Mouse (Mus musculus) adrenal gland, adult 8-10 months (tissue): ENCODE measurements around the gene Catsper4. TPM values are rescaled to one million over a fixed set of nuclear protein-coding genes. Genes with fewer than 3 reads are reported as not detected.
A peak's percentile ranks its signal among the peaks of the same experiment; 100 is the strongest.

Experiments
- DNase-seq: peaks from one replicate; pipeline ENCODE4 v3.0.0; 2022
- total RNA-seq, 4 experiments: library from RNA; stranded (reverse); gene quantifications; 2 replicates each; pipeline ENCODE4 v1.2.4; 2022

Gene Catsper4
- total RNA-seq, 4 experiments from 2014 or later = not detected

DNA sequence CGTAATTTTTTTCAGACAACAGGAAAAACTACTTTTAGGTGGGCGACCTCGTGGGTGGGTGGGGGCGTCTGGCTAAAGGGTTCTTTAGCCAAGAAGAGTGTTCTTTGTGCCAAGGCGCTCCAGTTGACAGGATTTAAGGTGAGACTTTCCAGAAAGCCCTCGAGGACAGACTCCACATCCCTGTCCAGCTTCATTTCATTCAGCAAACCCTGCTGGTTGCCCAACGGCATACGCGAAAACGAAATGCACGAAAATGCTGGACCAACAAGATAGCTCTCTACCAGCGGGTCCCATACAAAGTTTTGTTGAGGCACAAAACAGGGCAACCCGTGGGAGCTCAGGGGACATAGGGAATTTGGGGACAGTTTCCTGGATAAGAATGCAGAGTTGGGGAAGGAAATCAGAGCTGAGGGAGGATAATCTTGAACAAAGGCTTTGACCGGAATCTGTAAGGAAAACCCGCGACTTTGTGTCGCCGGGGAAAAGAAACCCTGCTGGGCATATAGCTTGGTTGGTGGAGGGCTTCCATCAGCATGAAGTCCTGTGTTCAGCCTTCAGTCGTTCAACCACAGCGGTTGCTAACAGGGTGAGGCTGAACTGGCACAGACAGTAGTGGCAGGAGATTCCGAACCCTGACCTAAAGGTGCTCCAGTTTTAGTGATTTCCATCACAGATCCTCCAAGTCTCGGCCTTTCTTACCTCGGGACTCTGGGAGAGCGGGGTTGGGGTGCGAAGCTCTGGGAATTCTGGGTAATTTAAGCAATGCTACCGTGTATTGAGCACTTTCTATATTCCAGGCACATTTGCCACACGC is 23.1 kb upstream of the Catsper4 start:
- no peak for DNase-seq

DNA sequence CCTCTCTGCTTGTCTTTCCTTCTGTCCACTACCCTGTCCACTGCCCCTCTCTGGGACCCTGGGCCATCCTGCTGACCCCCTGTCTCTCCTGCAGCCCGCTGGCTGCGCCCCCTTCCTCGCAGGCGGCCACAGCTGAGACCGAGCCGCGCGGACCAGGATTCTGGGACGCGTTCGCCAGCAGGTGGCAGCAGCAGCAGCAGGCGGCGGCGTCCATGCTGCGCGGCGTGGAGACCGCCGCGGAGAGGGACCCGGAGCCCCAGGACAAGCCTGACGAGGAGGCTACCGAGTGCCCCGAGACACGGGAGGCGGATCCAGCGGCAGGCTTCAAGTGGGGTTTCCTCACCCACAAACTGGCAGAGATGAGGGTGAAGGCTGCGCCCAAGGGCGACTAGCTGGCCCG is 22.5 kb upstream of the Catsper4 start:
- no peak for DNase-seq

DNA sequence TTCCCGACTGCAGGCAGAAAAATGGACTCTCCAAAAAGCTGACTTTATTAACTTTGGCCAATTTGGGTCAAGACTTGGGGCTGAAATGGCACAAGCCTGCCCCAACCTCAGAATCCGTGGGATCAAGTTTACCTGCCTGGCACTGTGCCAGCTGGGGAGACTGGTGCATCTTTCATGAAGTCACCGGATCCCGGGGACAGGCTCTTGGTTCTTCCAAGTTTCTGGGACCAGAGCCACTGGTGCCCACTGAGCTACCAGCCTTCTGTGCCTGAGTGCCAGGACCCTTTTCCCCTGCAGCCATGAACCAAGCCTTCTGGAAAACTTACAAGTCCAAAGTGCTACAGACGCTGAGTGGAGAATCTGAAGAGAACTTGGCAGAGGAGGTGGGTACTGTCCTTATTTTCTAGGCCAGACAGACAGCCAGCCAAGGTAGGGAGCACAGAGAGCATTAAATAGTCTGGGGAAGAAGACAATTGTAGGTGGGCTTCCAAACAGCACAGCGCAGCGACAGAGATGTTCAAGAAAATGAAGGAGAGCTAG is 19.6 kb upstream of the Catsper4 start, which contains the start of gene Gm30191:
Gene Gm30191 (plus strand): TSS at position 217 of the 540 bp plus-strand sequence.
- no peak for DNase-seq

DNA sequence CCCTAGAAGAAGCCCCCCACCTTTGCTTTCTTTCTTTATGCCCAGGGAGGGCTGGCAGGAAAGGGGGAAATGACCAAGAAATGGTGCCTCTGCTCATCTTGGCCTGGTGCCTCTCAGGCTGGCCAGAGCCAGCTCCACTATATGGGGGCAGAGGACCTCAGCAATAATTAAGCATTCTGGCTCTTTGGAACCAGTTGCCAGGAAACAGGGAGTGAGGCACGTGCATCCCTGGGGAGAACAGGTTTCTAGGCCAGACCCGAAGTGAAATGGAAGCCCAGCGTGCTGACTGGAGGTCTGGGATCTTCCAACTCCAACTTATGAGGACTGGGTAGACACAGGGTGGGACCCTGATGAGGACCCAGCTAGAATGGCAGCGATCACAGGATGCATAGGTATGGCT is 19.1 kb upstream of the Catsper4 start:
- DNase-seq = no peak

DNA sequence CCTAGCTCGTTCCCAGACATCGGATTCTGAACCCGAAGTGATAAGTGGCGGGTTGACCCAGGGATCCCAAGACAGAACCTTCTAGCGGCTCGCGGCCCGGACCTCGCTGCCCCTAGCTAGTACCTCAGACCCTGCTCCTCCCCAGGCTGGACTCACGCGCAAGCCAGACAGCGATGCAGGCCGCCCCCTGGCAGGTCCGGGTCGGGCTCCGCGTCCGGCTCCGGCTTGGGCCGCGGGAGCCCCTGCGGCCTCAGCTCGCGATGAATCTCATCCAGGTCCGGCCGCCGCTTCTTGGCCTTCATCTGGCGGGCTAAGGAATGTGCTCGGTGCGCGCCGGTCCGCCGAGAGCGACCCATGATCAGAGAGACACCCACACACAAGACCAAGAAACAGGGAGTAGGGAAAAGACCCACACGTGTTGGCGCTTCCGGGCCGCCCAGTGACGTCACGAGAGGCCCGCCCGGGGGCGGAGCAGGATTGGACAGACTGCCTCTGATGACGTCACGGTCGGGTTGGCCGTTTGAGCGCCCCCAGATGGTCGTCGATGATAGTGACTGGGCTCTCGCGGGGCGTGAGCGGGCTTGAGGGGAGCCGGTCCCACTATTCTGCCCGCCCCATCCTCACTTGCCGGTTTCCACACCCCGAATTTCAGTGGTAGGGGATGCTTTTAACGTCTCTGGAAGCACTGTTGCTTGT is 18.1 kb upstream of the Catsper4 start, which contains the start of gene Zfp593:
Gene Zfp593 (minus strand): TSS at position 445 of the 696 bp plus-strand sequence.
- DNase-seq = peak; percentile 91

DNA sequence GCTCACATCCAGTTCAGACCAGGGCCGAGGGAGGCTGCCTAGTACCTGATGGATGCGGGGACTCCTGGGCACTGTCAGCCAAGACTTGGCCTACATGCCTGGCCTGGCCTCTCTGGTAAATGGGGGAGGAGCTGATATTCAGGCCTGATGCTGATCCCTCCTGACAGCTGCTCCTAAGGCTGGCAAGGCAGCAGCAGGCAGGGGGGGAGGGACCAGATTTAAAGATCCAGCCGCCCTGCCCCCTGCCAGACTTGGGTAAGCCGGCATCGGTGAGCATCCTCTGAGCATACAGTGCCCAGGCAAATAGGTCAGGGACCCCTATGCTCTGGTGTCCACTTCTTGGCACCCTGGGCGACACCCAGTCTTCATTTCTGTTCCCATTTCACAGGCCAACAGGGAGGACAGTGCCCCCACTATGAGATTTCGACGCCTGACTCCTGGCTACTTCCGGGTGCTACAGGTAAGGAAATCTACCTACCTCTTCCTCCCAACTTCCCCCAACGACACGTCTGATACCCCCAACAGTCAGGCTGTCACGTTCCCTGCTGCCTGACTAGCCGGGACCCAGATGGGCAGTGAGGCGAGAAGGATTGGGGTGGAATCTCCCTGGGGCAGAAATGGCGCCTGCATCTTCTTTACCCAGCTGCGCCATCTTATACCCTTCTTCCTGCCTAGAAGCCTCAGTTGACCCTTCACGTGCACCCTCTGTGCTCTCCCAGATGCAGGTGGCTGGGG is 16.5 kb upstream of the Catsper4 start, which contains the start of gene E130218I03Rik:
Gene E130218I03Rik (plus strand): TSS at position 147 of the 735 bp plus-strand sequence.
- no peak for DNase-seq

DNA sequence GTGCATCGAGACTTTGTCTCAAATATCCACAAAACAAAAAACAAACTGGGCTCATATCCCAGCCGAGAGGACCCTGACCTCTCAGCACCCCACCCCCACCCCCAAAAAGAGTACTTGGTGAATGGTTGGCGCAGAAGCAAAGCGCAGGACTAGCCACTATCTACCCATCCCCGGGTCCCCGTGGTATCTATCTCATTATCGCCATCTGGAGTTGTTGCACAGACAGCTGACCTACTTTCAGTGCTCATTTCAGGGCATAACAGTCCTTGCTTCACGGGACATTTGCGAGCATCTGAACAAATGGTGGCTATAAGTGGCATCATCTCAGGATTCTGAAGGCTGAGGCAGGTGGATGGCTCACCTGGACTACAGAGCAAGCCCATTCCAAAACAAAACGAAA is 11.5 kb upstream of the Catsper4 start:
- no peak for DNase-seq

DNA sequence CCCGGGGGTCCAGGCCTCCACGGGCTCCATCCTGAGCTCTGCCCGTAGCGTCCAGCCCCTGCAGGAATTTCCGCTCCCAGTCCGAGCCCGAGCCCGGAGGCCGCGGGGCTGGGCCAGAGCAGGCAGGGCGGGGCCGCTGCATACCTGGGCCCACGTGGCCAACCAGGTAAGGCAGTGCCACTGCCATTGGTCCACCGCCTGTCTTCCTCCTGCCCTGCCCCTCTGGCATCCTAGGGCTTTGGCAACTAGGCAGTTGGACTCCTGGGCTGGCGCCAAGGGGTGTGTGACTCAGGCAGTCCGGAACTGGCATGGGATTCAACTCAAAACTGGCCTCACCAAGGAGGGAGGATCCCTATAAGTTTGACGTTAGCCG is 11.1 kb upstream of the Catsper4 start, which contains the start of gene Cnksr1:
Gene Cnksr1 (minus strand): TSS at position 121 of the 373 bp plus-strand sequence.
- DNase-seq = peak; percentile 75

DNA sequence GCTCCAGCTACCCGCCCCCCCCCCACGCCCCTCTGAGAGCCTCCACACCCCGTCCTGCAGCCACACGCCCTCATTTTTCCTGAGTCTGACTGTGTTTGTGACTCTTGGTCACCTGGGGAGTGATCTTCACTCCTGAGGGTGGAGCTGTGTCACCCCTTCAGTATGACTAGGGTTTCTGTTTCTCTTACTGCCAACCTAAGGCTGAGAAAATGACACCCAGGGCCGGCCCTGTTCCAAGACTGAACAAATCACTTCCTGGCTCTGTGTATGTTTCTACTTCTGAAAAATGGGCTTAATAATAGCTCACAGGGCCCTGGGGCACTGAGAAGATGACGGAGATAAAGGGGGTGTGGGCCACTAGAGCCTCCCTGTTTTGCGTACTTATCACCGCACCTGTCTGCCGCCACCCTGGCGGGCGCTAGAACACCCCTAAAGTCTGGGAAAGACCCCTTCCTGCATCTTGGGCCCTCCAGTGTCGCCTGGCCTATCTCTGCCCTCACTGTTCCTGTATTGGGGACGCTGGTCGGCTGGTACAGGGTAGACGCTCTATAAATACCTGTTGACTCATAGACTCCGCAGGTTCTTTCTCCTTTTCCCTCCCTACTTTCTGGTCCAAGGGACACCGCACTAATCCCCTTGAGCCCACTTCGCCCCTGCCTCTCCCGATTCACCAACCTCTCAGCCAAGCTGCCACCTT is 10.5 kb upstream of the Catsper4 start:
- DNase-seq = no peak

DNA sequence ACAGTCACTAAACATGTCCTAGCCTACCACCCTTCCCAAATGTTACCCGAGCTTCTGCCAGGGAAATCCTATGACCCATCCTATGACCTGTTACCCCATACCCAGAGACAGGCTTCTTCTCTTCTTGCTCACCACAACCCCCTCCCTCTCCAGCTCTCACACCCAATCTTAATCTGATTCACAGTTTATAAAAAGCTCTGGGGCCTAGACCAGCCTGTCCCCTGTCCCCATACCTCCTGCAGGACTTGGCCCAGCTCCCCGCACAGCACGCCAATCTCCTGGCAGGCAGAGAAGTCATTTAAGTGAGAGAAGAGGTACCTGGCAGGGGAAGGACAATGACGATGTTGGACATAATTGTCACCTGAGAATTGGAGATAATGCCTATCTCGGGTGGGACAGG is 7.7 kb upstream of the Catsper4 start:
- DNase-seq = no peak

DNA sequence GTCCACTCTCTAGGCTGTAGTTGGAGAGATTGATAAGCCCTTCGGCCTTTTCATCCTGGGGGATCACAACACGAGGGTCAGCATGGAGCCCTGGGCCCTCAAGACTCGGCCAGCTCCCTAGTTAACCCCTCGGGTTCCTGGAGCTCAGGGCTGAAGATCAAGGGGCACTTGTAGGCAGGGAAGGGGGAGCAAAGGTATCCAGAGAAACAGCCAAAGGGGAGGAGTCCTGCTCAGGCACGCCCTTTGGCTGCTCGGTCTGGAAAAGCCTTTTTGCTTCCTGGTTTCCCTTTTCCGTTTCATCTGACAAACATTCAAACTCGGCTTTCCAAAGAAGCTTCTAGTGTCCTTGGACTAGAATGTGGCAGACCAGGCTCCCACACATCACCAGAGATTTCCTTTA is 3.2 kb upstream of the Catsper4 start:
- no peak for DNase-seq

DNA sequence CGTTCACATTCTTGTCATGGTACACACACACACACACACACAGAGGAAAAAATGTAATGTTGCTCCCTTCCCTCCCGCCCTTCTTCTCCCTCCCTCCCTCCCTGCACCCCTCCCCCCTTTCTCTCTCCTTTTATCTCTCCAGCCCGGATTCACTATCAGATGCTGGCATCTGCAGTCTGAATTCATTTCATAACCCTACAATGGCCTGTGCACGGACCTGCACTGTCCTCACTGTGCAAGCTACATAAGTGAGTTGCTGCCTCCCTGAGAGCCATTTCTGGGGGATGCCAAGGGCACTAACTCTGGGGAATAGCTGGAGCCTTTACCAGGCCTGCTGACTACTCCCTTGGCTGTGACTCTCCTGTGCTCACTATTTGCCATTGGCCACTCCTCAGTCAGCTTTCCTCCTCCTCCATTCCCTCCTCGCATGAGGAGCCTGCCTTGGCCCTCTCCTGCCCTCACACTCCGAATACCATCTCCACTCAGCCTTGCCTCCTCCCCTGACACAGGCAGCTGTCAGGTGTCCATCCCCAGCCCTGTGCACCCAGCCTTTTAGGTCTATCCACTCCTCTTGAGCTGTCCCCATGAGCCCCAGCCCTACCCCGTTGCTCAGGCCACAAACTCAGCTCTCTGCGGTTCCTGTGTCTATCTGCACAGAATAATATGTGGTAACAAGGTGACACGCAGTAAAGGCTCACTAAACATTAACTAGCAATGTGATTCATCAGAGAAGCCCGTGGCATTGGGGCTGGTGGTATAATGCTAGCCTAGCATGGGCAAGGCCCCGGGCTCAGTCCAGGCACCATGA is 4.2 kb downstream of the Catsper4 start:
- no peak for DNase-seq

DNA sequence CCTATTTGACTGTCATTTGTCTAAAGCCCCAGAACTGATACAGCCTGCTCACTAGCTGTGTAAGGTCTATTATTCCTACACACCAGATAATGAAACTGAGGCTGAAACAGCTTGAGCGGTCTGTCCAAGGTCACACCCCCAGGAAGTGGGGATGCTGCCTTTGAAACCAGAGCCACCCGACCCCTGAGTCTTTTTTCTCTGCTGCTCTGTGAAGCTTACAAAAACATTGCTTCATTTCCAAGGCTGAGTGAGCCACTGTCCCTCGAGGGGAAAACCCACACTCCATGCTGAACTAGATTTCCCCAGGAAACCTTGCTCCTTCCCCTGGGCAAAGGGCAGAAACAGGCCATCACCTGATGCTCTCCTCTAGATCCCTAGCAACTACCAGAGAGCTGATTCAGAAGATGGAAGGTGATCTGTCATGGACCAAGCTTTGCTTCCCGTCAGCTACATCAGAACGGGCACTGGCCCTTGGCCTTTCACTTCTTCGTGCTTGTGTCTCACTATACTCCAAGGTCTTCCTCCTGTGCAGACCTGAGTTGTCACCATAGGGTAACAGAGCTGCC is 20.6 kb downstream of the Catsper4 start:
- no peak for DNase-seq

DNA sequence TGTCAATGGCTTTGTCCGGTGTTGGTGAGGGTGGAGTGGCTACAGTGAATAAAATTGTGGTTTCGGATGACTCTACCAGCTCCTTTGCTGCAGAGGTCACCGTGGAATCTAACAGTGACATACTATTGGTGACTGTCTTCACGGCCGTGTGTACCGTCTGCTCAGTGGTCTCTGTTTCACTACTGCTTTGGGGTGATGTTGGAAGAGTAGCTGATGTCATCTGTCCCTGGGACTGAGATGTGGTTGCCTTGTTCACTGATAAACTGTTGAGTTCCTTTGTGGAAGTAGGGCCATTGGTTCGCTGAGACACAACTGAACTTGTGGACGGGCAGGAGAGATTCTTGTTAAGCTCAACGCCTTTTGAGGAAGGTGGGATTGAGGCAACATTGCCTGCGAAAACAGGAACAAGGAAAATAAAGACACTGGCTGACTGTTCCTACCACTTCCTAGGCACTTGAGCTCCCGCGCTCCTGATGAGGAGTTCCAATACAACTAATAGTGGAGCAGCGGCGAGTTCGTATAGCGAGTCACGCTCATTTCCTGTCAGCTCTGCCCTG is 23.8 kb downstream of the Catsper4 start:
- no peak for DNase-seq

DNA sequence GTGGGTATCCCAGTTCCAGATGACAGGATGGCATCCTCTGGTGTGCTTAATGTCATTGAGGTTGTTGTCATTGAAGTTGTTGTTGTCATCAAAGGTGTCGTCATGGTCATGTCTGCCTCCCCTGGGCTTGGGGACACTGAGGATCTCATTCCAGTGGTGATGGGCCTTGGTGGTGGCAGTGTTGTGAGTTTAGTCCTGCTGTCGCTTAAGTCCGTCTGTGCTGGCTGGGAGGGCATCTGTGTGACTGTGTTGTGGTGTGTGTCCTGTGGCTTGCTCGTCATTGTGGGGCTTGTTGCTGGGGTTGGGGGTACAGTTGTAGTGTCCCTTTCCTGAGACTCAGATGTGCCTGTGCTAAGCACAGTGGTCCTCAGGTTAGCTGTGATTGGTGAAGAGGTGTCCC is 24.3 kb downstream of the Catsper4 start, which contains the start of gene Gm7534:
Gene Gm7534 (minus strand): TSS at position 101 of the 400 bp plus-strand sequence.
- no peak for DNase-seq

DNA sequence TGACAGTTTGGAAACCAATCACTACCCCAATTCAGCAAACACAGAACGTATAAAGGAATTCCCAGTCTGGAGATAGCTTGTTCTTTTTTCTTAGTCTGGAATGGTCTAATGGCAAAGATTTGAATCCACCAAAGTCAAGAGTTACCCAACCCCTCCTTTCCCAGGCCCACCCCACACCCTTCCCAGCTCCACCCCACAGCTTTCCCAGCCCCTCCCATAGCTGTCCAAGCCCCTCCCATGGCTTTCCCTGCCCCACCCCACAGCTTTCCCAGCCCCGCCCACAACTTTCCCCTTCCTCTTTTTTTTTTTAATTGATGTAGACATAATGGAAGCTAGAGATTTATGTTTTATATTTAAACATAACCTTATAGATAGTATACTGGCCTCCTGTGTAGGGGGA is 27.8 kb downstream of the Catsper4 start:
- DNase-seq = no peak

DNA sequence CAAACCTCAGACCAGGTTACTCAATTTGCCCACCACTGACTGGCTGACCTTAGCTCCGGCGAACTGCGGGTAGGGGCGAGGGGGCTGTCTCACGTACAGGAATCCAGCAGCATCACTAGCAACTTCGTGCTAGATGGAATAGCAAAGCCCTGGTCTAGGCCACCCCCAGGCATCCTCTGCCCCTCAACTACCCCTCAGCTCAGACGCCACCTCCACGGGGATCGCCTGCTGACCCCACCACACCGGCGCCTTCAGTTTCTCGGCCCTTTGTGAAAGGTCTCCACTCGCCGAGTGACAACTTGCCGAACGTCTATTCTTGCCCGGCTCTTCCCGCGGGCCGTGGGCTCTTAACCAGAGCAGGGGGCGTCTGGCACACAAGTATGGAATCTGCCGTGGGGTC is 40.9 kb downstream of the Catsper4 start:
- no peak for DNase-seq

DNA sequence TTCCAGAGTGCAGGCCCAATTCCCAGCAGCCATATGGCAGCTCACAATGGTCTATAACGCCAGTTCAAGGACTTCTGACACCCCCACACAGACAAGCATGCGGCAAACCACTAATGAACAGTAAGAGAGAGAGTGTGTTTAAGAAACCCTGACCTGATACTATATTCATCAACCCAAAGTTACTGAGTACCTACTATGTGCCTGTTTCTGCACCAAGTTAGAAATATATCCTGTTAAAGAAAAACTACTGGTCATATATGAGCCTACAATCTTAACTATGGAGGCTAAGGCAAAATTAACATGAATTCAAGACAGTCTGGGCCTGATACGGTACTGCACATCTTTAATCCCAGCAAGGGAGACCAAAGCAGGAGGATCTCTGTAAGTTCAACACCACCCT is 41.6 kb downstream of the Catsper4 start:
- DNase-seq = no peak

DNA sequence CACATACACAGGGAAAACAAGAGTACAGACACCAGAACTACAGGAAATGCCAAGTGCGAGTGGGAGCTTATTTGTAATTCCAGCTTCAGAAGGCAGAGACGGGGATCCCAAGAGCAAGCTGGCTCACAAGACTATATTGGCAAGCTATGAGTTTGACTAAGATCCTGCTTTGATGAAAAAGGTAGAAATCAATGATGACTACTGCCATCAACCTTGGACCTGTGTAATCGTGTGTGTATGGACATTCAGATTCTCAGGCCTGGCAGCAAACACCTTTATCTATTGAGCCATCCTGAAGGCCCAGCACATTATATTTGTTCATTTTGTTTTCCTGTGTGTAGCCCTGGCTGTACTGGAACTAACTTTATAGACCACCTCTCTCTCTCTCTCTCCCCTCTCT is 43.5 kb downstream of the Catsper4 start:
- DNase-seq = no peak

DNA sequence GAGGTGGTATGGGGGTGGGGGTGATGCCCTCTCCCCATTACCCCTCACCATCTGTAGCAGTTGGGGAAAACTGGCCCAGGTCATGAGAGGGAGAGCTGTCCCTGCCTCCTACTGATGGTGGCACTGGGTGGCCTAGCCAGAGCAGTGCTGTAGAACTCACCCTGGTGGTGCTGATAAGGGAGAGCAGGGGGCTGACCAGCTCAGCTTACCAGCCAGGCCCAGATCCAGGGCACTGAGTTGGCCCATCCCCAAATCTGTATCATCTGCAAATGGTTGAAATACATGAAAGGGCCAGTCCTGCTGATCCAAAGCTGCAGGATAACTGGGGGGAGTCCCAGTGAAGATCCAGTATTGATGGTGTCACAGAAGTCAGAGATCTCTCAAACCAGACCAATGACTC is 45.4 kb downstream of the Catsper4 start:
- no peak for DNase-seq
